Comparison of ENCODE assay signal across 11 mouse cellular contexts in the genomic region with DNA sequence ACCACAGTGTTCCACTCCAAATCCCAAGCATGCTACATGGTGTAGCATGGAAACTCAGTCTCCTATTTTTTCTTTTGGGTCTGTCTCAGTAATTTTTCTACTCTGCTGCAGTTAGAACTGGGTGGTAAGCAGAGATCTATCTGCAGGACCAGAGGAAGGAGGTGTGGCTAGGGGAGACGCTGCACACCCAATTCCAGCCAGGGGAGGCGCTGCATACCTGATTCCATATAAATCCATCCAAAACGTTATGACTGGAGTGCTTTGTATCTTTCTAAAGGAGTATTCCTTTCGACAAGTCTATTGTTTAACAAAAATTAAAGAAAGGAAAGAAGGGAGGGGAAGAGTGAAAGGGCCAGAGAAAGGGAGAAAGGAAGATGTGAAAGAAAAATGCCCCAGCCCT.
A peak's percentile ranks its signal among the peaks of the same experiment; 100 is the strongest.
DNase-seq lines count a peak whose midpoint lies in the region; ATAC-seq and TF ChIP-seq lines count a peak whose summit lies in the region.
"Had no signal": no experiment of that assay in that cellular context is flagged by ENCODE, and none has a peak within 500 bp of the region (broad histone marks: within the 10 kb centered on the region; RNA-seq: fewer than 3 reads in every experiment).

No protein-coding gene starts in this region.

- no peak overlapping the region for H3K4me2 ChIP-seq in limb, embryonic 11.5 days (ENCODE audit: low read depth, severe bottlenecking)
- H3K4me2 ChIP-seq in CH12.LX (ENCODE audit: insufficient read depth, low read depth, poor library complexity, severe bottlenecking), result no peak overlapping the region

- TF ChIP-seq EP300 in CH12.LX (IDR thresholded peaks at IDR 0.05; ENCODE audit: low read length), result no peak

- TF ChIP-seq RAD21 in CH12.LX (IDR thresholded peaks at IDR 0.05; ENCODE audit: low read depth, low read length), result peak; percentile 44

- 39% methylated on average over 4 of the region's 4 CpGs for WGBS in limb, embryonic 11.5 days
- 39% methylated on average over 4 of the region's 4 CpGs for WGBS in limb, embryonic 10.5 days

- no peak for DNase-seq in gastrocnemius, adult 2 months
- no peak for DNase-seq in gastrocnemius, adult 18-20 months (ENCODE audit: low spot score)
- peak; percentile 52 for DNase-seq in limb, embryonic 11.5 days (ENCODE audit: low spot score)
- DNase-seq in limb, embryonic 10.5 days (ENCODE audit: low spot score), result no peak
- no peak for DNase-seq in CH12.LX (ENCODE audit: extremely low read depth)
- DNase-seq in brain, embryonic 14.5 days (ENCODE audit: low read depth), result no peak
- DNase-seq in urinary bladder, postnatal 4 days (ENCODE audit: low spot score in 2 of 2), result no peak
- DNase-seq: cerebellum, adult 11-12 months; gastrocnemius, postnatal 14 days; heart, postnatal 14 days had no signal

- no peaks in the 10 kb centered on the region for H3K27me3 ChIP-seq in limb, embryonic 11.5 days (ENCODE audit: control insufficient read depth, insufficient read depth, low read length)
- no peaks in the 10 kb centered on the region for H3K27me3 ChIP-seq in limb, embryonic 10.5 days (ENCODE audit: low read depth, poor library complexity, severe bottlenecking)
- H3K27me3 ChIP-seq in CH12.LX (replicated peaks), result no peaks in the 10 kb centered on the region

- intact Hi-C loops in gastrocnemius, adult 2 months (cut with DNase I), result no loop called here

- no peak overlapping the region for H3K9ac ChIP-seq in limb, embryonic 11.5 days (ENCODE audit: low read length)
- no peak overlapping the region for H3K9ac ChIP-seq in CH12.LX (ENCODE audit: insufficient read depth, low read depth)

- in situ Hi-C loops in CH12.LX (cut with MboI; ENCODE audit: low pct_ligation_motif_present, low pct_unique_long_range_greater_than_20kb, low sequenced_read_pairs), result no loop called here

- H3K36me3 ChIP-seq in limb, embryonic 11.5 days (ENCODE audit: control insufficient read depth, insufficient read depth, low read length), result no peaks in the 10 kb centered on the region
- H3K36me3 ChIP-seq in limb, embryonic 10.5 days, result no peaks in the 10 kb centered on the region
- H3K36me3 ChIP-seq in CH12.LX (replicated peaks in 1 of 2; ENCODE audit: control insufficient read depth in 1 of 2, insufficient read depth in 1 of 2, low read length in 1 of 2), result no peaks in the 10 kb centered on the region

- H3K9me3 ChIP-seq in limb, embryonic 11.5 days (ENCODE audit: control insufficient read depth, low read length), result no peaks in the 10 kb centered on the region
- H3K9me3 ChIP-seq in limb, embryonic 10.5 days (replicated peaks), result no peaks in the 10 kb centered on the region
- no peaks in the 10 kb centered on the region for H3K9me3 ChIP-seq in CH12.LX (replicated peaks; ENCODE audit: low read length)

- no peak overlapping the region for H3K27ac ChIP-seq in gastrocnemius, adult 2 months
- H3K27ac ChIP-seq in limb, embryonic 11.5 days (replicated peaks; ENCODE audit: low read depth, low read length), result no peak overlapping the region
- H3K27ac ChIP-seq in limb, embryonic 10.5 days, result no peak overlapping the region
- H3K27ac ChIP-seq in CH12.LX (ENCODE audit: insufficient read depth, low read depth), result no peak overlapping the region

- peak; percentile 13; the same call in 1 of the 2 replicates for TF ChIP-seq CTCF in gastrocnemius, adult 2 months (IDR thresholded peaks at IDR 0.05)
- TF ChIP-seq CTCF in CH12.LX (conservative IDR thresholded peaks at IDR 0.05 in 1 of 2, IDR thresholded peaks at IDR 0.05 in 1 of 2; ENCODE audit: low read depth in 2 of 2, low read length in 2 of 2), result peak; percentile 48 to 65
- TF ChIP-seq CTCF in brain, embryonic 14.5 days (IDR thresholded peaks at IDR 0.05; ENCODE audit: borderline replicate concordance, extremely low read depth, insufficient read depth, insufficient read length), result peak; percentile 46; the same call in 1 of the 2 replicates

- TF ChIP-seq POLR2A in CH12.LX (IDR thresholded peaks at IDR 0.05; ENCODE audit: low read depth, low read length), result no peak
- no peak for TF ChIP-seq POLR2A in brain, embryonic 14.5 days (IDR thresholded peaks at IDR 0.05; ENCODE audit: borderline replicate concordance, extremely low read depth, insufficient read depth, insufficient read length, poor library complexity, severe bottlenecking)

- H3K4me1 ChIP-seq in limb, embryonic 11.5 days (ENCODE audit: control insufficient read depth, insufficient read depth, low read length), result no peaks in the 10 kb centered on the region
- H3K4me1 ChIP-seq in limb, embryonic 10.5 days, result peaks cover 12% of the 10 kb centered on the region; the same call in 1 of the 2 replicates
- H3K4me1 ChIP-seq in CH12.LX (ENCODE audit: control insufficient read depth in 1 of 2, insufficient read depth in 2 of 2), result peaks cover 9 to 34% of the 10 kb centered on the region in 2 experiments; a peak in 3 of 4 replicates

- no peak overlapping the region for H3K4me3 ChIP-seq in gastrocnemius, adult 2 months
- no peak overlapping the region for H3K4me3 ChIP-seq in limb, embryonic 11.5 days (ENCODE audit: low read depth, low read length)
- H3K4me3 ChIP-seq in limb, embryonic 10.5 days, result no peak overlapping the region
- H3K4me3 ChIP-seq in CH12.LX (replicated peaks in 1 of 3; ENCODE audit: low read depth in 2 of 3, low read length in 2 of 3, poor library complexity in 1 of 3), result no peak overlapping the region

- no peaks in the 10 kb centered on the region for H3K79me2 ChIP-seq in CH12.LX (replicated peaks; ENCODE audit: control insufficient read depth, extremely low read depth, insufficient read depth, poor library complexity, severe bottlenecking)

- dilution Hi-C loops in CH12.LX (cut with MboI; ENCODE audit: extremely low pct_ligation_motif_present, extremely low pct_unique_long_range_greater_than_20kb, low sequenced_read_pairs), result no loop called here

- no peak for ATAC-seq in limb, embryonic 11.5 days (ENCODE audit: insufficient number of reproducible peaks, low FRiP score, low TSS enrichment, low read depth)
- ATAC-seq in frontal cortex, adult (ENCODE audit: low TSS enrichment), result no peak

TF ChIP-seq in CH12.LX, 34 proteins besides CTCF, POLR2A, EP300 and RAD21:
- peak; percentile 31; the same call in 1 of the 2 replicates for TF ChIP-seq SMC3 (IDR thresholded peaks at IDR 0.05; ENCODE audit: low read depth, low read length)
- TF ChIP-seq HCFC1 (IDR thresholded peaks at IDR 0.05; ENCODE audit: low read depth, low read length), result no peak
- TF ChIP-seq ELF1 (IDR thresholded peaks at IDR 0.05; ENCODE audit: low read depth, low read length), result no peak
TF ChIP-seq in CH12.LX: peak in this region for 1.
